Mouse (Mus musculus) midbrain, embryonic 12.5 days (tissue): ENCODE results near the gene Rapgef2. TPM values are rescaled to one million over a fixed set of nuclear protein-coding genes. Genes with fewer than 3 reads are reported as not detected.

Experiments
- ATAC-seq: fragments of 200-750 bp; cut with Nextera tagmentation; 2 replicates; pipeline ENCODE4 v1.8.0; 2017; ENCODE audit warnings: low read depth, moderate TSS enrichment, moderate library complexity; ENCODE audit not compliant: low FRiP score
- H3K27ac ChIP-seq: fragments of 300-500 bp; sonication (generic); replicated peaks from 2 replicates; pipeline ENCODE4 v1.5.1; 2016; ENCODE audit warnings: mild to moderate bottlenecking
- H3K27me3 ChIP-seq: fragments of 300-500 bp; sonication (generic); 2 replicates; pipeline ENCODE4 v1.6.1; 2016; ENCODE audit warnings: mild to moderate bottlenecking
- H3K36me3 ChIP-seq: fragments of 300-500 bp; sonication (generic); 2 replicates; pipeline ENCODE4 v1.6.1; 2016
- H3K4me1 ChIP-seq: fragments of 300-500 bp; sonication (generic); 2 replicates; pipeline ENCODE4 v1.6.1; 2016
- H3K4me2 ChIP-seq: fragments of 300-500 bp; sonication (generic); replicated peaks from 2 replicates; pipeline ENCODE4 v1.6.1; 2016; ENCODE audit warnings: mild to moderate bottlenecking, moderate library complexity
- H3K4me3 ChIP-seq: fragments of 300-500 bp; sonication (generic); 2 replicates; pipeline ENCODE4 v1.5.1; 2016; ENCODE audit warnings: mild to moderate bottlenecking
- H3K9ac ChIP-seq: fragments of 300-500 bp; sonication (generic); replicated peaks from 2 replicates; pipeline ENCODE4 v1.6.1; 2016; ENCODE audit warnings: mild to moderate bottlenecking, moderate library complexity
- H3K9me3 ChIP-seq: fragments of 300-500 bp; sonication (generic); 2 replicates; pipeline ENCODE4 v1.6.1; 2016; ENCODE audit warnings: mild to moderate bottlenecking
- WGBS: fragments of 180-500 bp; shearing (Covaris S2); methylation state at CpG from one replicate; pipeline ENCODE4 v1.1.7; 2016; 5-methylcytosine and 5-hydroxymethylcytosine counted together
- polyA plus RNA-seq: library from polyadenylated mRNA; unstranded; fragments of >200 nt; fragmentation: Nextera tagmentation; extraction: Ambion mirVana; gene quantifications from 2 replicates; pipeline ENCODE4 v1.2.1, GENCODE M21; 2016

Rapgef2 gene
- polyA plus RNA-seq, 1 experiment from 2014 or later: 9.7 TPM

DNA sequence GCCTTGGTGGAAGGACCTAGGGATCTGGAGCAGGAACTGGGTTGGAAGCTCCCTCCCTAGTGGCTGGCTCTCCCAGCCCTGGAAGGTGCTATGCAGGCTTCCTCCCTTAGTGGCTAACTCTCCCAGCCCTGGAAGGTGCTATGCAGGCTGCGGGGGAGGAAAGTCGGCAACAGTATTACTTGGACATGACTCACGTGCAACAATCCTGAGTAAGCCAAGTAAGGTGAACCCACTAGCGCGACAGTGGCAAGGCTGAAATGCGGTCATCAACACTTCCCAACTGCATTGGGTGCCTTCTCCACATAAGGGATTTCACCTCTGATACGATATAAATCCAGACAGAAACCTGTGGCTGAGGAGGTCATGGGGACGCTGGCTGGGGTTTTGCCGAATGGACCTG is 42.0 kb downstream of the Rapgef2 start:
- no peak overlapping the region for H3K27ac ChIP-seq
- 84% methylated on average over 9 of the region's 9 CpGs for WGBS
- no peaks in the 10 kb centered on the region for H3K9me3 ChIP-seq
- peaks cover 3% of the 10 kb centered on the region; the same call in 1 of the 2 replicates for H3K4me1 ChIP-seq
- H3K27me3 ChIP-seq: no peaks in the 10 kb centered on the region
- H3K4me3 ChIP-seq: no peak overlapping the region
- H3K4me2 ChIP-seq: no peak overlapping the region
- ATAC-seq: no peak
- no peak overlapping the region for H3K9ac ChIP-seq
- H3K36me3 ChIP-seq: no peaks in the 10 kb centered on the region

DNA sequence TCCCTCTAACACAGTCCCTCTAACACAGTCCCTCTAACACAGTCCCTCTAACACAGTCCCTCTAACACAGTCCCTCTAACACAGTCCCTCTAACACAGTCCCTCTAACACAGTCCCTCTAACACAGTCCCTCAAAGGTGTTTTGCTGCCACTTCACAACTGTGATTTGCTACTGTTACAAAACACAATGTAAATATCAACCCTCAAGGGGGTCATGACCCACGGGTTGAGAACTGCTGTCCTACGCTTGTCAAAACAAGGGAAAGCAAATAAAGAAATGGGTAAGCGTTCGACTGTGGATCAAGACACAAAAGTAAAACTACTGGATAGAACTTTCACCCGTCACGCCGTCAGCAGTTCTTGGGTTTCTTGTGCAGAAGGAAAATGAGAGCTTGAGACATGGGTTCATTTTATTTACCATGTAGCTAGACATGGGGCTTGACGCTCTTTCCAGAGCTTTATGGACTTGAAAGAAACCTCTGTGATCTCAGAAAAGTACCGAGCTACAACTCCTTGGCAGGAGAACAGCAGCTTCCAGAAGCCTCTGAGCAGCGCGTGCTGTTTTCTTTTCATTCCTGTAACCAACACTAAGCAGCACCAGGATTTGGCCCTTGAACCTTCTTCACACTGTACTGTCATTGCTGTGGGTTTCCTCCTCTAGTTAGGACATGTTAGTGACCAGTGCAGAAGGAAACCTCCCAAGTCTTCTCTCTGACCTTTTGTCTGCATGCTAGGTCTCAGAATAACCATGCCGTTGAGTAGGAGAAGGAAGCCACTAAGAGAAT is 43.2 kb downstream of the Rapgef2 start:
- Histone ChIP-seq H3K9me3 (no peaks in the 10 kb centered on the region), H3K27me3 (no peaks in the 10 kb centered on the region), H3K9ac (no peak overlapping the region), H3K36me3 (no peaks in the 10 kb centered on the region), H3K4me1 (no peaks in the 10 kb centered on the region; the same call in 1 of the 2 replicates), H3K4me2 (no peak overlapping the region), H3K27ac (no peak overlapping the region), H3K4me3 (no peak overlapping the region)
- WGBS: 78% methylated on average over 12 of the region's 12 CpGs
- ATAC-seq: no peak

DNA sequence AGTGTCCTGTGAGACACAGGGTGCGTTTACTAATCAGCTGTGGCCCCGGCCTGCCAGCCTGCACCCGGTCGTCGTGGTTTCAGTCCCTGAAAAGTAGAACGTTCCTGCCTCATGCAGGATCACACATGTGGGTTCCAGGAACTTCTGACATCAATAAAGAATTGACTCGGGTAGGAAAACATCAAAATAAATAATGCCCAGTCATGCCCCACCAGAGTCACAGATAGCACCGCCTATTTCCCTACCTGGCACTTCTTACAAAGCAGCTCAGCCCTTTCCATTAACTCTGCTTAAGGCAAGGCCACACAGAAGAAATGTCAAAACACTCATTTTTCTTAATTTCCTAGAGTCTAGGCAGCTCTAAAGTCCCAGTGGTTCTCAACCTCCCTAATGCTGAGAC is 44.0 kb downstream of the Rapgef2 start:
- Histone ChIP-seq H3K27me3 (no peaks in the 10 kb centered on the region), H3K4me3 (no peak overlapping the region), H3K9me3 (no peaks in the 10 kb centered on the region), H3K4me2 (no peak overlapping the region), H3K27ac (no peak overlapping the region), H3K4me1 (no peaks in the 10 kb centered on the region; the same call in 1 of the 2 replicates), H3K9ac (no peak overlapping the region), H3K36me3 (no peaks in the 10 kb centered on the region)
- WGBS: 87% methylated on average over 8 of the region's 8 CpGs
- no peak for ATAC-seq

DNA sequence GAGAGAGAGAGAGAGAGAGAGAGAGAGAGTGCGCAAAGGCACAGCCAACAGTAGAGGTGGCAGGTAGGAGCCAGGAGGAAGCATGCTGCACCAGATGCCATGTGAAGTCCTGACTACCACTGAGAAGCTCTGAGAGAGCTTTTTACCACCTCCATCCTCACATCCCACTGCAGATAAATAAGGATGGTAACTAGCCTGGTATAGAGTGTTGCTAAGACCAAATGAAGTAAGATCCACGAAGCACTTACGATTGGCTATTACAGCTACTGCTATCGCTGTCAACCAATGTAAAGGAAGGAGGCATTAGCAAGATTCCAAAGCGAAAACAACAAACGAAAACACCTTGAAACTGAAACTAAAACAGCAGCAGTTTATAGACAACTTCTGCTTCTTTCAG is 47.3 kb downstream of the Rapgef2 start:
- H3K4me2 ChIP-seq: no peak overlapping the region
- WGBS: 91% methylated on average over 6 of the region's 6 CpGs
- no peaks in the 10 kb centered on the region for H3K9me3 ChIP-seq
- no peaks in the 10 kb centered on the region for H3K27me3 ChIP-seq
- no peak overlapping the region for H3K4me3 ChIP-seq
- ATAC-seq: no peak
- no peak overlapping the region for H3K9ac ChIP-seq
- no peak overlapping the region for H3K27ac ChIP-seq
- H3K4me1 ChIP-seq: no peaks in the 10 kb centered on the region
- no peaks in the 10 kb centered on the region for H3K36me3 ChIP-seq

DNA sequence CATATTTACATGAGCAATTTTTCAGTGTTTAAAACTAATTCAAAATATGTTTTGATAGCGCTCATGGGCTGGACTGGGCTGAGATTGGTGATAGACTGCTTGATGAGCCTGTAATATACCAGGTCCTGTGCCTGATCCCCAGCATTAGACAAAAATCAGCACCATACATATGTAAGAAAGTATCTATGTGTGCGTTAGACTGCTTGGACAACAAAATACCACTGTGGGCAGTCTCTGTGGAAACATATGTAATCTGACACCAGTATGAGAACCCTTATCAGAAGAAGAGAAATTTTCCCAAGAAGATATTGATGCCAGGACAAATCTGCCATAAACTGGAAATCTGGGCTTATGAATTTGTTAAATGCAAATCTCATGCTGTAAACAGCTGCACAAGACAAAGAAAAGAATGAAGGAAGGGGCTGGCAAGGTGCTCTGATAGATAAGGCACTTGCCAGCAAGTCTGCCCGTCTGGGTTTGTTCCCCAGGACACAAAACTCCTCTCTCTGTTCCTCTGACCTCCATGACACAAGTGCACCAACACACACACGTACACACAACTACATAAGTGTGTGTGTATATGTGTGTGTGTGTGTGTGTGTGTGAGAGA is 47.8 kb downstream of the Rapgef2 start:
- H3K9ac ChIP-seq: no peak overlapping the region
- no peak overlapping the region for H3K27ac ChIP-seq
- 72% methylated on average over 4 of the region's 4 CpGs for WGBS
- H3K36me3 ChIP-seq: no peaks in the 10 kb centered on the region
- no peak overlapping the region for H3K4me2 ChIP-seq
- no peaks in the 10 kb centered on the region for H3K4me1 ChIP-seq
- H3K9me3 ChIP-seq: no peaks in the 10 kb centered on the region
- no peaks in the 10 kb centered on the region for H3K27me3 ChIP-seq
- no peak overlapping the region for H3K4me3 ChIP-seq
- no peak for ATAC-seq

DNA sequence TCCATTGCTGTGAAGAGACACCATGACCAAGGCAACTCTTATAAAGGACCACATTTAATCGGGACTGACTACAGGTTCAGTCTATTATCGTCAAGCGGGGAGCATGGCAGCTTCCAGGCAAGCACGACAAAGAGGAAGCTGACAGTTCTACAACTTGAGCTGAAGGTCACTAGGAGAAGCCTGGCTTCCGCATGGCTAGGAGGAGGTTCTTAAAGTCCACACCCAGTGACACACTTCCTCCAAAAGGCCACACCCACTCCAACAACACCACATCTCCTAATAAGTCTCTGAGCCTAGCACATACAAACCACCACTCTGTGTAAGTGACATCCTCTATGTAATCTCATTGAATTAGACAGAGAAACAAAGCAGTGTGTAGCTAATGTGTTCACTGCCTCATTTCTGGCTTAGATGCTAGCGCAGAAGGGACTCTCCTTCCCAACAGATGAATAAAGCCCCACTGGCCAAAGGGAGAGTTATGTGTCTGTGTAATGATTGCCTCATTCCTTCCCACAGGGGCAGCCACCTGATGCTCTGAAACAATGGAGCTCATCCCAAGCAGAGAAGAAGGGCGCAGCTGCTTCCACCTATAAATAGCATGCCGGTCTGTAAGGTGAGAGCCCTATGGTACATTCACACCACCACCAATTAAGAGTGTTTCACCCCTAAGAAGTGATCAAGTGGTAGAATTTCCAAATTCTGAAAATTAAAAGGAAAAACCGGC is 48.5 kb downstream of the Rapgef2 start:
- H3K36me3 ChIP-seq: no peaks in the 10 kb centered on the region
- WGBS: 91% methylated on average over 9 of the region's 9 CpGs
- no peak overlapping the region for H3K9ac ChIP-seq
- H3K27ac ChIP-seq: no peak overlapping the region
- H3K4me2 ChIP-seq: no peak overlapping the region
- no peak overlapping the region for H3K4me3 ChIP-seq
- no peak for ATAC-seq
- H3K9me3 ChIP-seq: no peaks in the 10 kb centered on the region
- no peaks in the 10 kb centered on the region for H3K4me1 ChIP-seq
- no peaks in the 10 kb centered on the region for H3K27me3 ChIP-seq

DNA sequence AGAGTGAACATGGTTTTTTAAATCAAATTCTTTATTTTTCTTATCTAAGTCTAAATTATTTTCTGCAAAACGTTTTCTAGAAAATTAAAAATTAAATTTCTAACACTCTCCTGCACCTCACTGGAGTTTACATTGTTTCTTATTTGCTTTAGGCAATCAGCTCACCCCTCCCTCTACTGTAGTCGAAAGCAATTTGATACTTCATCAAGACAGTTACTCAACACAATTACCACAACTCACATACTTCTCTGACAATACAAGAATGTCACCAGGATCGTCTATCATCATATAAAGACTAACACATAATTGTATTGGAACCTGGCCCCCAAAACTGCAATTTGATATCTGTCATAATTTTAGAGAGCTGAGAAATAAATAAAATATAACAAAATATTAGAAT is 51.8 kb downstream of the Rapgef2 start:
- no peak for ATAC-seq

DNA sequence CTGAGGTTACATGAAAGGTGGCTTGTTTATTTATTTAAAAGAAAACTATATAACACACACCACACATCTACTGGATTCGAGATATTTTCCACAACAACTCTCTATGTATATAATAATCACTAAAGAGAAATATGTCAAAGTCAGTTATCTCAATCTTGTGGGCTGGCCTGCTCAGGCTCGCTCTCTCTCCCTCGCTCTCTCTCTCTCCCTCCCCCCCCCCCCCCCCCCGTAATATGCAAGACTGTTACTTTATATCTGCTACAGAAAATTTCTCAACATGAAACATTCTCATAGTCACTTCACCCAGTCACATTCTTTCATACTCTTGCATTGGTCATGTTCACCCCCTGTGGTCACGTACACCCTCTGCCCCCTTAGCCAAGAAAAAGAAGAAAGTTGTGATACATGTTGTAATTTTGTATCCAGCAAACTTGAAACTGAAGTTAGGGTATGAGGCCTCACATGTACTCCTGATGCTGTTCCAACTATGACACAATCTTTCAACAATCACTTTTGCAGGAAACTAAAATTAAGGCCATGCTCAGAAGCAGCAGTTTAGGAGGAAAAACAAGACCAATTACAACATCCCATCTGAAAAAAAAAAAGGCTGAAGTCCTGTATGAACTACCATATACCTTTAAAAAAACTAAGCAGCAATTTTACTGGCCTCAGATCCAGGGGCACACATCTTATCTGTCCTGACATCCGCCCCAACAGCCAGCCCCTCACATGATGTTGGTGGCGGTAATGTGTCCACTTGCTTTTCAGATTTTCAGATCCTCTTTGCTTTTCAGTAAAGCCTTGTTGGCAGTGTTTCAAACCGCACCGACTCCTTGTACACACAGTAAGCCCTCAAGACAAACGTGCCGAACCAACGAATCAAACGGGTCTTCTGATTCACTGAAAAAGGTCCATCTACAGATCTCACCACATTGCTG is 52.6 kb downstream of the Rapgef2 start:
- Histone ChIP-seq H3K27me3 (no peaks in the 10 kb centered on the region), H3K36me3 (no peaks in the 10 kb centered on the region), H3K9ac (no peak overlapping the region), H3K4me2 (no peak overlapping the region), H3K4me3 (no peak overlapping the region), H3K4me1 (peaks cover 2% of the 10 kb centered on the region; the same call in 1 of the 2 replicates), H3K27ac (no peak overlapping the region), H3K9me3 (no peaks in the 10 kb centered on the region)
- no peak for ATAC-seq
- 87% methylated on average over 13 of the region's 13 CpGs for WGBS

More for the DNA sequence above, 51.8 kb downstream of the Rapgef2 start:
- Histone ChIP-seq H3K27ac (no peak overlapping the region), H3K4me2 (no peak overlapping the region), H3K4me1 (peaks cover 2% of the 10 kb centered on the region; the same call in 1 of the 2 replicates), H3K9ac (no peak overlapping the region), H3K27me3 (no peaks in the 10 kb centered on the region), H3K36me3 (no peaks in the 10 kb centered on the region), H3K9me3 (no peaks in the 10 kb centered on the region), H3K4me3 (no peak overlapping the region)
- 78% methylated on average over 3 of the region's 3 CpGs for WGBS

DNA sequence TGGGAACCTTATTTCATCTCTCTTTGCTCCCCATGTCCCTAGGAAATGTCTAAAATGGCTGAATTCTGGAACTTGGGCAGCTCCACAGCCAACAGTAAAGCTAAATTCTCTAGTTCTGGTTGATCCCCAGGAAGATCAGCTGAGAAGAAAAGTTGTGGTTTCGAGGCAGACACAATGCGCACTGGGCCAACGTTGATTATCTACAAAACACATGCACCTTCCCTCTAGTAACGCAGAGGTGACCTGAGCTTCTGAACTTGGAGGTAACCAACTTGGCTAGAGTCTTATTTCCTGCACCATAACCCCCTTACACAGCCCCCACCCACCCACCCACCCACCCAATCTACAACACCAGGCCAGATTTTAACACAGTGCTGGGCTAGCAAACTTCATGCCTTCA is 55.6 kb downstream of the Rapgef2 start:
- H3K27me3 ChIP-seq: no peaks in the 10 kb centered on the region
- no peak for ATAC-seq
- H3K4me1 ChIP-seq: peaks cover 2% of the 10 kb centered on the region; the same call in 1 of the 2 replicates
- H3K4me2 ChIP-seq: no peak overlapping the region
- H3K27ac ChIP-seq: no peak overlapping the region
- no peaks in the 10 kb centered on the region for H3K36me3 ChIP-seq
- H3K4me3 ChIP-seq: no peak overlapping the region
- H3K9me3 ChIP-seq: no peaks in the 10 kb centered on the region
- whole genome bisulfite sequencing: 96% methylated on average over 4 of the region's 4 CpGs
- no peak overlapping the region for H3K9ac ChIP-seq

DNA sequence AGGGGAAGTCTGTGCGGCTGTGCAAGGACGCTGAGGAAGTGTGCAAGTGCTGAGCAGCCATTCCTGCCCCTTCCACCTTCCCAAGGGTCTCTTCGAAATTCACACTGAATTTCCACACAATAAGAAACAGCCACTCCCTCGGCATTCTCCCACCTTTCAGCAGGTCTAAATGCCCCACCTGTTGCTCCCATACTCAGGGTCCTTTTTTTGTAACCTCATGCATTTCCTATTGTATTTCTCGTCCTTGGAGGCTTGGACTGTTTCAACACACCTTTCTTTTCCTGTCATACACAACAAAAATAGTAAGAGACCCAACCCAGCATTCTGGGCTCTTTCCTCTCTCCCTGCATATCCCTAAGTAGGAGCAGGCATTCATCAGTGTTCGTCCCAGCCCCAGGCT is 56.8 kb downstream of the Rapgef2 start:
- no peak overlapping the region for H3K27ac ChIP-seq
- no peaks in the 10 kb centered on the region for H3K27me3 ChIP-seq
- no peaks in the 10 kb centered on the region for H3K9me3 ChIP-seq
- no peak overlapping the region for H3K9ac ChIP-seq
- no peak for ATAC-seq
- H3K4me3 ChIP-seq: no peak overlapping the region
- no peak overlapping the region for H3K4me2 ChIP-seq
- no peaks in the 10 kb centered on the region for H3K36me3 ChIP-seq
- H3K4me1 ChIP-seq: peaks cover 2% of the 10 kb centered on the region; the same call in 1 of the 2 replicates
- 78% methylated on average over 6 of the region's 6 CpGs for WGBS

DNA sequence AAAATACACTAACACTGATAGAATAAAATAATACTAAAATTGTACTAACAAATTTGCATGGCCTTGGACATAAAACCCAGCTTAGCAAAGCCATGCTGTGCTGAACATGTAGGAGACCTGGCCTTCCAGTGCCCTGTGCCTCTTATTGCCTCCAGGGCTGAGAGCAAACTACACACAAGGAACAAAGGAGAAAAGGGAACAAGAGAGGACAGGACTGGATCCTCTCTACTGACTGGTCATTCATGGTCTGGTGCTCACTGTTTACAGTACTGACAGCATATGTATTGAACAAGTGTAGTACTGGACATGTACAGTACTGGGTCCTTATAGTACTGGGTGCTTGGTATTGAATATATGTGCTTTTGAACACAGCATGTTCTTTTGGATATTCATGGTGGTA is 58.0 kb downstream of the Rapgef2 start:
- Histone ChIP-seq H3K9ac (no peak overlapping the region), H3K27ac (no peak overlapping the region), H3K4me2 (no peak overlapping the region), H3K4me3 (no peak overlapping the region), H3K27me3 (no peaks in the 10 kb centered on the region), H3K4me1 (peaks cover 2% of the 10 kb centered on the region; the same call in 1 of the 2 replicates), H3K9me3 (no peaks in the 10 kb centered on the region), H3K36me3 (no peaks in the 10 kb centered on the region)
- no peak for ATAC-seq
